Mouse (Mus musculus): ENCODE results near the gene Pla2g5.

DNA sequence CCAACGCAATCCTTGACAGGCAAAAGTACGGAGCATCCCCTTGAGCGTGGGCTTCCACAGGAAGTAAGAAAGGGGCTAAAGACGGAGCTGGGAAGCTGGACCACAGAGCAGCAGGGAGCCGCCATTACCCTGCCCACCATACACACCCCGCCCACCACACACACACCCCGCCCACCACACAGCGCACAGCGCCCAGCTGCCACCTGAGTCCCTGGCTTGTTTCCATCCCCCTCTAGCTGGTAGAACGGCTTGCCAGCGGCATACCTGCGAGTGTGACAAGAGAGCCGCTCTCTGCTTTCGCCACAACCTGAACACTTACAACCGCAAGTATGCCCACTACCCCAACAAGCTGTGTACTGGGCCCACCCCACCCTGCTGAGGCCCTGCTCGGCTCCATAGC is 18.9 kb upstream of the Pla2g5 start:
- TF ChIP-seq GATA1 (IDR thresholded peaks at IDR 0.05; ENCODE audit: borderline replicate concordance, low read length) = no peak
- no peak for TF ChIP-seq FLI1 (IDR thresholded peaks at IDR 0.05; ENCODE audit: low read length)

Data from megakaryocyte, embryonic 14.5 days (primary cell).